16 mouse cellular contexts compared by ENCODE assay signal in genomic region chr11:90155466-90155865, GRCm38 (mm10). TPM values are rescaled to one million over a fixed set of nuclear protein-coding genes. Genes with fewer than 3 reads are reported as not detected.
DNase-seq lines count a peak whose midpoint lies in the region; ATAC-seq lines count a peak whose summit lies in the region.
"Had no signal": no experiment of that assay in that cellular context is flagged by ENCODE, and none has a peak within 500 bp of the region (broad histone marks: within the 10 kb centered on the region; RNA-seq: fewer than 3 reads in every experiment).

No protein-coding gene starts in this region.

- H3K27me3 ChIP-seq in hindbrain, embryonic 10.5 days (ENCODE audit: insufficient read depth, poor library complexity, severe bottlenecking): no peaks in the 10 kb centered on the region
- no peaks in the 10 kb centered on the region for H3K27me3 ChIP-seq in hindbrain, embryonic 11.5 days (ENCODE audit: control insufficient read depth, insufficient read depth, low read length)
- no peaks in the 10 kb centered on the region for H3K27me3 ChIP-seq in forebrain, embryonic 15.5 days
- no peaks in the 10 kb centered on the region for H3K27me3 ChIP-seq in neural tube, embryonic 12.5 days (replicated peaks)
- H3K27me3 ChIP-seq: embryonic facial prominence, embryonic 13.5 days had no signal

- peak overlapping the region; percentile 70 for H3K27ac ChIP-seq in hindbrain, embryonic 10.5 days
- no peak overlapping the region for H3K27ac ChIP-seq in hindbrain, embryonic 11.5 days (ENCODE audit: low read depth, low read length)
- H3K27ac ChIP-seq in forebrain, embryonic 15.5 days (replicated peaks): peak overlapping the region; percentile 54; the same call in 1 of the 2 replicates
- no peak overlapping the region for H3K27ac ChIP-seq in neural tube, embryonic 12.5 days
- H3K27ac ChIP-seq: embryonic facial prominence, embryonic 13.5 days had no signal

- ATAC-seq in hindbrain, embryonic 11.5 days (ENCODE audit: low FRiP score): no peak
- ATAC-seq in forebrain, embryonic 15.5 days (replicated peaks): 0 out of 2 replicates have a peak, but pooled peaks have one; percentile 55
- ATAC-seq in neural tube, embryonic 12.5 days (ENCODE audit: low FRiP score, low read depth): peak; percentile 81
- ATAC-seq in granulocyte monocyte progenitor cell, adult 5-6 weeks (replicated peaks; ENCODE audit: poor library complexity, severe bottlenecking): no peak
- ATAC-seq: activated CD4-positive, CD25-positive, alpha-beta regulatory T cell, adult 4 months had no signal

- no peaks in the 10 kb centered on the region for H3K36me3 ChIP-seq in hindbrain, embryonic 10.5 days
- H3K36me3 ChIP-seq in hindbrain, embryonic 11.5 days (ENCODE audit: control insufficient read depth, insufficient read depth, low read length): no peaks in the 10 kb centered on the region
- no peaks in the 10 kb centered on the region for H3K36me3 ChIP-seq in forebrain, embryonic 15.5 days
- no peaks in the 10 kb centered on the region for H3K36me3 ChIP-seq in neural tube, embryonic 12.5 days
- H3K36me3 ChIP-seq: embryonic facial prominence, embryonic 13.5 days had no signal

- WGBS in hindbrain, embryonic 10.5 days: 10% methylated on average over 2 of the region's 2 CpGs
- WGBS in hindbrain, embryonic 11.5 days: 14% methylated on average over 2 of the region's 2 CpGs
- 4% methylated on average over 2 of the region's 2 CpGs for WGBS in forebrain, embryonic 15.5 days
- 5% methylated on average over 2 of the region's 2 CpGs for WGBS in neural tube, embryonic 12.5 days

- no peak overlapping the region for H3K4me2 ChIP-seq in hindbrain, embryonic 11.5 days (replicated peaks; ENCODE audit: low read depth, low read length)
- H3K4me2 ChIP-seq in forebrain, embryonic 15.5 days (replicated peaks): no peak overlapping the region
- 0 out of 2 replicates have a peak overlapping the region, but pooled peaks have one; percentile 7 for H3K4me2 ChIP-seq in neural tube, embryonic 12.5 days (replicated peaks)
- H3K4me2 ChIP-seq: embryonic facial prominence, embryonic 13.5 days had no signal

- no peak overlapping the region for H3K4me3 ChIP-seq in hindbrain, embryonic 10.5 days
- H3K4me3 ChIP-seq in hindbrain, embryonic 11.5 days (ENCODE audit: low read depth, low read length): no peak overlapping the region
- H3K4me3 ChIP-seq in forebrain, embryonic 15.5 days: no peak overlapping the region
- no peak overlapping the region for H3K4me3 ChIP-seq in neural tube, embryonic 12.5 days
- H3K4me3 ChIP-seq: embryonic facial prominence, embryonic 13.5 days had no signal

- H3K9ac ChIP-seq in hindbrain, embryonic 11.5 days (ENCODE audit: low read depth, low read length): no peak overlapping the region
- H3K9ac ChIP-seq in forebrain, embryonic 15.5 days (replicated peaks): no peak overlapping the region
- H3K9ac ChIP-seq in neural tube, embryonic 12.5 days: no peak overlapping the region
- H3K9ac ChIP-seq: embryonic facial prominence, embryonic 13.5 days had no signal

- DNase-seq in hindbrain, embryonic 10.5 days (ENCODE audit: low spot score): no peak
- no peak for DNase-seq in hindbrain, embryonic 11.5 days (ENCODE audit: low spot score)
- DNase-seq in mesoderm, embryonic 11.5 days (ENCODE audit: low read depth, low spot score): peak; percentile 31
- no peak for DNase-seq in left cerebral cortex, postnatal 4 days
- no peak for DNase-seq in layer of hippocampus, adult 9-10 months (ENCODE audit: low spot score)
- DNase-seq: adrenal gland, postnatal 36 days; cerebellum, postnatal 10 days; layer of hippocampus, adult 9-11 months; lung, adult 2 months; lung, postnatal 4 days; right cerebral cortex, postnatal 25 days had no signal

- intact Hi-C loops in left cerebral cortex, postnatal 4 days (cut with DNase I): no loop called here

- H3K4me1 ChIP-seq in hindbrain, embryonic 10.5 days (replicated peaks): peaks cover 14% of the 10 kb centered on the region
- no peaks in the 10 kb centered on the region for H3K4me1 ChIP-seq in hindbrain, embryonic 11.5 days (replicated peaks; ENCODE audit: control insufficient read depth, insufficient read depth, low read length)
- H3K4me1 ChIP-seq in forebrain, embryonic 15.5 days: peaks cover 8% of the 10 kb centered on the region; the same call in 1 of the 2 replicates
- peaks cover 4% of the 10 kb centered on the region; the same call in 1 of the 2 replicates for H3K4me1 ChIP-seq in neural tube, embryonic 12.5 days

- H3K9me3 ChIP-seq in hindbrain, embryonic 10.5 days: no peaks in the 10 kb centered on the region
- no peaks in the 10 kb centered on the region for H3K9me3 ChIP-seq in hindbrain, embryonic 11.5 days (ENCODE audit: control insufficient read depth, low read length)
- no peaks in the 10 kb centered on the region for H3K9me3 ChIP-seq in forebrain, embryonic 15.5 days
- no peaks in the 10 kb centered on the region for H3K9me3 ChIP-seq in neural tube, embryonic 12.5 days
- H3K9me3 ChIP-seq: embryonic facial prominence, embryonic 13.5 days had no signal

RNA-seq across cellular contexts. Expression of gene Gm45716, which starts 32.0 kb away (rescaled TPM):
- polyA plus RNA-seq in hindbrain, embryonic 10.5 days (2016; fragmentation: Nextera tagmentation; extraction: Ambion mirVana): 15.6 and 19.0 TPM in 2 replicates
- polyA plus RNA-seq in hindbrain, embryonic 11.5 days (2014; fragmentation: Nextera tagmentation; extraction: Ambion mirVana): 17.8 and 20.3 TPM in 2 replicates
- 18.2 and 19.4 TPM in 2 replicates for polyA plus RNA-seq in forebrain, embryonic 15.5 days (2015; fragmentation: Nextera tagmentation; extraction: Ambion mirVana)
- polyA plus RNA-seq in neural tube, embryonic 12.5 days (2016; fragmentation: Nextera tagmentation; extraction: Ambion mirVana): 21.5 and 25.3 TPM in 2 replicates
- total RNA-seq in granulocyte monocyte progenitor cell, adult 5-6 weeks (2014; fragmentation: Nextera tagmentation): 6.9 and 8.3 TPM in 2 replicates
- total RNA-seq in granulocyte monocyte progenitor cell, adult 5-6 weeks (2017): 9.1 and 10.1 TPM in 2 replicates
- total RNA-seq in left cerebral cortex, postnatal 4 days (2021): 1 to 10 TPM; 7.4 to 8.3 TPM

Comparison
In these comparisons a context has a peak if more than half of its experiments do, and no peak if none do; other contexts are left out.
1. H3K27ac ChIP-seq: peak in hindbrain, embryonic 10.5 days (single experiment) and forebrain, embryonic 15.5 days (single experiment); none in hindbrain, embryonic 11.5 days (single experiment) and neural tube, embryonic 12.5 days (single experiment).
2. ATAC-seq: peak in forebrain, embryonic 15.5 days (single experiment) and neural tube, embryonic 12.5 days (single experiment); none in hindbrain, embryonic 11.5 days (single experiment) and granulocyte monocyte progenitor cell, adult 5-6 weeks (single experiment).